Mouse (Mus musculus): Measurements from ENCODE around the gene Gnai2.

The Gnai2 gene

DNA sequence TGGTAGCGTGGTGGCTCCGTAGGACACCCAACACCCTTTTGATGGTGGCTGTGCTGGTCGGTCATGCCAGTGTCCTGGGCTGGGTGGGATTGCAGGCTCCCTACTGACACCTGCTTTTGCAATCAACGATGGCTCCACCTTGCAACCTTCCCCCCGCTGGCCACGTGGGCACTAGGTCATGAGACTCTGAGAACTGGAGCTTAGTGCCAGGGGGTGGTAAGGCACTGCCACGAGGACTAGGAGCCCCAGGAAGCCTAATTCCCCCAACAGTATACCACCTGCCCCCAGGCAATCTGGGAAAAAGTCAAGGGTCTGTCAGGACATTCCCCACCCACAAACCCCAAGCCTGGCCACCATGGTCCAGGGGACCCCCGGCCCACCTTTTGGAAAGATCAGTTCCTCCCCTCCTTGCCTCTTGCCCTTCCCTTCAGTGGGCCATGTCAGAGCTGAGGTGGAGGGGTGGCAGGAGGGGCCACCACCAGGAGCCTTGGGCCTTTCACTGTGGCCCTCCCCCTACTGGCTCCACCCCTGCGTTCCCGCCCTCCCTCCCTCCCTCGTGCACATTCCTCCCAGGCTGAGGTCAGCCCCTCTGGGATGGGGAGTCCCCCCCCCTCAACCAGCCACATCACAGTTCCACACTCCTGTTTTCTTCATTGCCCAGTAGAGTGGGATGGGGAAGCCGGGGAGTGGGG, 26.3 kb downstream of the Gnai2 start, which contains the start of gene Sema3b:
TSS of gene Sema3b (minus strand) at position 489 of the 692 bp plus-strand sequence.
- no peak for DNase-seq (ENCODE audit: low spot score)

DNA sequence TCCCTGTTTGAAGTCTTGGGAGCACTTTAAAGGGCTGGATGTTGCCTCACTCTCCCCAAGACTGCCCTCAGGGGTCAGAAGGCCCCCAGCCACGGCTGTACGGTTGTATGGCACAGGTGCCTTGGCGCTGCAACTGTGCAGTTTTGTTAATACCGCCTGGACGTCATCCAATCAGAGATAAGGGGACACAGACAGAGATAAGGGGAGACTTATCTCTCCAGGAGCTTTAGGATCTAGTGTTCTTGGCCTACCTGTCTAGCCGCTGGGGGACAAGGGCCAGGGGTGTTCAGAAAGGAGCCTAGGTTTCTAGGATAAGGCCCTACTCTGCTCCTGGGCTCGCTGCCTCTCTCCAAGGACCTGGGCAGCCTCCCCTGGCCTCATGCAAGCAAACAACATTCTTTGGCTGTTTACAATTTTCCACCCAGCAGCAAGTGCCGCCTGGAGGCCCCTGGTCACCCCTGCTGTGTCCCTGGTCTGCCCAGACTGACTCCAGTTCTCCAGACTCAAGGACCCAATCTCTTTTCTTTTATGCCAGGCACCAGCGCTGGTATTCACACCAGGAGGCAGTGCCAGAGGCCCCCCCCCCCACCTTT, 27.4 kb downstream of the Gnai2 start:
- DNase-seq (ENCODE audit: low spot score), result no peak

DNA sequence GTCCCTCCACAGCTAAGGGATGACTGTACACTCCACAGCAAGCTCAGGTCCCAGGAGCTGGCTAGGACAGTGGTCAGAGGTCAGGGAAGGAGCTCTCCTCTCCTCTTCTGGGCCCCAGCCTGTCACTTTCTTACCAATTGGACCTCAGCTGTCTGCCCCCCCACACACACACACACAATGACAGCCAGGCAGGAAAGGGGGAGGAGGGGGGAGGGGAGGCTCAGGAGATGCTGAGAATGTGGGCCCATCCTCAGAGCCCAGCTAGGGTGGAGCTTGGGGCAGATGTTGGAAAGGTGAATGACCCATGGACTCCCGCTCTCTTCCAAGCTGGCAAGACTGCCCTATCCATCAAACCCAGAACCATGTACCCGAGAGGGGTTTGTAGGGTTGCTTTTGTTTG, 28.1 kb downstream of the Gnai2 start:
- DNase-seq (ENCODE audit: low spot score), result no peak

DNA sequence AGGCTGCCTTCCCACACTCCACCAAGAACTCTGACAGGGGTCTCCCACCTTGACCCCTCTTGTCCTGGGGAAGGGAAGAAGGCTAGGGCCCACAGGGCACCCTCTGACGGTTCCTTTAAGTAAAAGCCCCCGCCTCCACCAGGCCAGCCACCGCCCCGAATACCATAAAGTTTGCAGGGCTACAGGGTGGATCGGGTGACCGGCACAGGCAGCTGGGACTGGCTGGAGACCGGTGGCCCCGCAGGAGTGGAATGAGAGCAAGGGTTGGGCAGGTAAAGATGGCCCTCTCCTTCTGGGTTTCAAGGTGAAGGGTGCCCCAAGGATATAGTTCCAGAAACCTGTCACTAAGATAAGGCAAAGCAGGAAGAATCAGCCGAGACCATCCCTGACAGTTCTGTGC, 28.6 kb downstream of the Gnai2 start:
- no peak for DNase-seq (ENCODE audit: low spot score)

DNA sequence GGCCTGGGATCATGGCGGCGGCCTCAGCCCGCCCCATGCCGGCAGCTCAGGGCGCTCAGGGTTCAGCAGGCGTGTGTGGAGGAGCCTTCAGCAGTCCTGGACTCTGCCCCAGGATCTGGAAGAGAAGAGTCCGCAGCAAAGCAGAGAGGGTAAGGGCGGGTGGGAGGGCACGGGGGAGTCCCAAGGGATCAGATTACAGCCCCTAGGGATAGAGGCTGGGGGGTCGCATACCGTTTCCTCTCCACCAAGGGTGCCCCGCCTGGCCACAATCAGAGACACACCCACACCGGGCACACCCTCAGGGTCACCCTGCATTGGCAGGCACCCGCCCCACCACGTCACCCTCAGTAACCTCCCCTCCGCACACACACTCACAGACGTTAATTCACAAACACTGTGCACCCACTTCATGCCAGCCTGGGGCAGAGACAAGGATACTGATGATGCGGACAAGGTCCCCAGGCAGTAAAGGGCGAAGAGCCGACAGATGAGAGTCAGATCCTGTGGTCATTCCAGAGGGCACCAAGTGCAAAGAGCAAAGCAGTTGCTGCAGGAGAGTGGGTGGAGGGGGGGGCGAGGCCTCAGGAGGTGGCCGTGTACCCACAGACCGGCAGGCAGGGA, 30.0 kb downstream of the Gnai2 start:
- DNase-seq (ENCODE audit: low spot score), result peak; percentile 64

DNA sequence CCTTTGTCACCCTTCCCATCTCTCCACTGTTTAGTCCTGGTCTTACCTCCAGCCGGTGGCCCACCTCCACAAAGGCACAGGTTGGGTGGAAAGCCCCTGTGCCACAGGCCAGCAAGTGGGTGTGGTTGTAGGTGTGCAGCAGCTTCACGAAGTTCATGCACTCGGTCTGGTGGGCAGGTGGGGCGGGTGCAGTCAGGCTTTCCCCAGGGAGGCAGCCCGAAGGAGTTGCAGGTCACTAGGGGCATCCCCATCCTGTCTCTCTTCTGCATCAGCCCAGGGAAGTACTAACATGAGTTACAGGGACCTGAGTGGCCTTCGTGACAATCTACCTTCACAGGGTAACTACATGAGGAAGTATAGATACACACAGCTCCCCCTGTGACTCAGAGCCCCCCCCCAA, 31.9 kb downstream of the Gnai2 start:
- no peak for DNase-seq (ENCODE audit: low spot score)

DNA sequence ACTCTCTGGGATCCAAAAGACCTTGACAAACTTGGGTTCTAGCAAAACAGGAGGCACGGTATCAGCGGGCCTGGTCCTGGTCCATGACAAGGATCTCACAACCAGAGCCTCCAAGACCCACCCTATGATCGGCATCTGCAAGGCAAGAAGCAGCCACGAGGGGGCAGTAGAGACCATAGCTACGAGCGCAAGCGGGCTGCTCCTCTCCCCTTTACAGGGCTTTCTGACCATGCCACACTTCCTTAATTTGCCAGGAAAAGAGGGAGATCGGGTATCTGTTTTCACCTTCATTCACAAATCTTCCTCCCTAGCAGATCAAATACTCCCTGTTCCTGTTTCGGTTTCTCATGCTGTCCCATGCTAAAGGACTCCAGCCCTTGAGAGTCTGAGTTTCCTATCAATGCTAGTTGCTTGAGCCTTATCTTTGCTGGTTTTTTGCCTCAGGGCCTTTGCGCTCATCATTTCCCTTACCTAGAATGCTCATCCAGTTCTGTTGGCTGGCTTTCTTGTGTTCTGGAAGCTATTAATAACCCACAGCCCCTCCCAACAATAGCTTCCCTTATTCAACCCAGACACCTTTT, 33.0 kb downstream of the Gnai2 start:
- peak; percentile 89 for DNase-seq (ENCODE audit: low spot score)

DNA sequence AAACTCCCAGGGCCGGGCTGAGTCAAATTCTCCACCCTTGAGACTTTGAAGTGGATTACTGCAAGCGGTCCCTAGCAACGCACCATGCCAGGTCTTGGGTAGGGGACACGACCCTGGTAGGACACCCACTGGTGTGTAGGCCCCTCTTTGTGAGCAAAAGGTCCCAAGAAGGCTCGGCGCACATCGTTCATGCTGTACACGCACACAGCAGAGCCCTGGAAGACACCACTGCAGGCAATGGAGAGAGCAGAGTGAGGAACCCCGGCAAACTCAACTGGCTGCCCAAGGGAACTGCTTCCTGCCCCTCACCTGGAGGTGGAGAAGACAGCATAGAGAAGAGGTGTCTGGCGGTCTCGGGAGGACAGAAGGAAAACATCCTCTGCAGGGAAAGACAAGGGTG, 33.9 kb downstream of the Gnai2 start:
- no peak for DNase-seq (ENCODE audit: low spot score)

DNA sequence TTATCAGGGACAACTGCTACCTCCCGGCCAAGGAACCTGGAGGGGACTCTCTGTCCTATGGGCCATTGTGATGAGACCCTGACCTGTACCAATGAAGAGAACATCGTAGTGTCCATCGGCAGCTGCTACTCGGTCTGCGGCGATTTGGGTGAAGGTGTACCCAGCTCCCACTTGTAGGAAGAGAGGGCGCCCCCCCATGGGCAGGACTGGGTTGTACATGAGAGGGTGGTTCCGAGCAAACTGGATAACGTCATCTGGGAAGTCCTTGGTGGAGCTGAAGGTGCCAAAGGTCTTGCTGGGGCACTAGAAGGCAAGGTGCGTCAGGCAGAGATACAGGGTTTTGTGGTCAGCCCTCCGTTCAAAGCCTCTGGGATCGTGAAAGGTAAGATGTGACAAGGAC, 34.4 kb downstream of the Gnai2 start:
- no peak for DNase-seq (ENCODE audit: low spot score)

DNA sequence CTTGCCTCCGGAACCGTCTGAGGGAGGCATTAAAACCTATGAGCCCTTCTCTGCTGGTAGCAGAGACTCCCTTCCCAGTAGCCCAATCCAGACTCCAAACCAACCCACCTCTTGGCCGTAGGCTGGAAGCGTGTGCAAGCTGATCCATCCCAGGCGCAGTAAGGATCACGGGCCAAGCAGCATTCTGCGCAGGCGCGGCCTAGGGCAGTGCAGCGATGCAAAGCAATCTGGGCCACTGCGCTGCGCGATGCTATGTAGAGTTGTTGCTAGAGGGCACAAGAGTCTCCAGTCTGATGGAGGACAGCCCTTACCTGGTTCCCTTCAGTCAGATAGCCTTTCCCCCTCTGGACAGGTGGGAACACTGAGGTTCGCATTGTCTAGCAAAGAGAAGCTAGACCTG, 35.3 kb downstream of the Gnai2 start:
- no peak for DNase-seq (ENCODE audit: low spot score)

DNA sequence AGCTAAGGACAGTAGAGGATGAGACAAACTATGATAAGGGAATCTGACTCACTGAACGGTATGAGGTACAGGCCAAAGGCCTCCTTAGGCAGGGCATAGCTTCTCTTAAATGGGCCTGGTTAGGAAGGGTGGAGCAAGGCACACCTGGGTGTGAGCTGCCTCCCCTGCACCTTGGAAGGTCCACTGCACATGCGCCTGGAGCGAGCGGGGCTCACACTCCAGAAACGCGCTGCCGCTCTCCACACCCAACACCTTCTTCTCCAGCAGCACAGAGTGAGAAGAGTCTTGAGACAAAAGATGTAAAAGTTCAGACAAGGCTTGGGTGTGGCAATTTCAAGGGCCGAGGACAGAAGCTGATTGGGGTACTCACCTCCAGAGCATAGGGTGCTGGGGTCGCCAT, 35.7 kb downstream of the Gnai2 start:
- DNase-seq (ENCODE audit: low spot score), result no peak

DNA sequence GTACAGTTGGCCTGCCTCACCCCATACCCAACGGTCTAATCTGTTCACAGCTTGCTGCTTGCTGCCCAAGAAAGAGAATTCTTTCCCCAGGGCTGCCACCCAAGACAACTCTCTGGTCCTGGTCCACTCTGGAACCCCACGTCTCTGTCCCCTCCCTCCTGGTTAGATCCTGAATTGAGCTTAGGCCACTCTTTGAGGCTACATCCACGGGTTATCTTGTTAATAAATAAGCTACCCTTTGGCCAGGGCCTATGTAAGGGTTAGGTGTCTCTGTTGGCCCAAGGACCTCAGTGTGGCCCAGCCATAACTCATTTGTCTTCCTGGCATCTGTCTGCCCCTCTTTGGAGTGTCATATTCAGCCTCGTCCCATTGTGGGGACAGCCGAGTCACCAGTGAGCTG, 36.8 kb downstream of the Gnai2 start:
- no peak for DNase-seq (ENCODE audit: low spot score)

DNA sequence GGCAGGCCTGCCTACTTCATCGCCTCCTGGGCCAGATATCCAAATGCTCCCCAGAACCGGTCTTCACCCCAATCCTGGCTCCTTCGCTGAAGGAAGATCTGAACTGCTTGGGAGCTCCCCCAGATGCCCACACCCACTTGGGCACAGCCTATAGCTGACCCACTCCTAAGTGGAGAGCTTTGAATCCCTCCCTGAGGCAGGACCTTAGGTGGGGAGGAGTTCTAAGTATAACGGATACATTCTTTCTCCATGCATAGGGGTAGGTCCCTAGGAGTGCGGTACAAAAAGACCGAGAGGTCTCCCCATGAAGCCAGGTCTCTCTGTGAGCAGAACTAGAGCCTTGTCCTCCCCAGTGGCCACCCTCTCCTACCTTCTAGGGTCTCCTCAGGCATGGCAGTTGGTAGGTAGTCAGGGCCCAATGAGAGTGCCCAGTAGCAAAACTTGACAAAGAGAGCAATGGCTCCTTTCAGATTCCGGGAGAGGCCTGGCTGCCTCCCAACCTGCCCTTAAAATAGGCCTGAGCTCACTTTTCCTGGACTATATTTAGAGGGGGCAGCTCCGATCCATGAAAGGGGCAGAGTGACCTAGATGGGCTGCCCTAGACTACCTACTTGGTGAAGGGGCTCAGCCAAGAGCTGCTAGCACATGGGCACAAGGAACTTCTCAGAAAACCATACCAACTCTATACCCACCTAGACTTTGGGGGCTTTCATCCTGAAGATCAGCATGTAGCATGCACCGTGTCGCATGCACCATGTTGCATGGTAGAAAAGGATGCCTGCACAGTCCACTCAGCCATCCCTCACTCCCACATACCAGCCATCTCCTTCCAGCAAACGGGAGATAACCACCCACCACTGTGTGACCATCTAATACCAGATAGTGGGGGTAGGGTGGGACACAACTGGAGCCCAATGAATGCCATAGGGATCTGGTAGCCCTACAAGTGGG, 38.3 kb downstream of the Gnai2 start:
- DNase-seq (ENCODE audit: low spot score), result no peak

DNA sequence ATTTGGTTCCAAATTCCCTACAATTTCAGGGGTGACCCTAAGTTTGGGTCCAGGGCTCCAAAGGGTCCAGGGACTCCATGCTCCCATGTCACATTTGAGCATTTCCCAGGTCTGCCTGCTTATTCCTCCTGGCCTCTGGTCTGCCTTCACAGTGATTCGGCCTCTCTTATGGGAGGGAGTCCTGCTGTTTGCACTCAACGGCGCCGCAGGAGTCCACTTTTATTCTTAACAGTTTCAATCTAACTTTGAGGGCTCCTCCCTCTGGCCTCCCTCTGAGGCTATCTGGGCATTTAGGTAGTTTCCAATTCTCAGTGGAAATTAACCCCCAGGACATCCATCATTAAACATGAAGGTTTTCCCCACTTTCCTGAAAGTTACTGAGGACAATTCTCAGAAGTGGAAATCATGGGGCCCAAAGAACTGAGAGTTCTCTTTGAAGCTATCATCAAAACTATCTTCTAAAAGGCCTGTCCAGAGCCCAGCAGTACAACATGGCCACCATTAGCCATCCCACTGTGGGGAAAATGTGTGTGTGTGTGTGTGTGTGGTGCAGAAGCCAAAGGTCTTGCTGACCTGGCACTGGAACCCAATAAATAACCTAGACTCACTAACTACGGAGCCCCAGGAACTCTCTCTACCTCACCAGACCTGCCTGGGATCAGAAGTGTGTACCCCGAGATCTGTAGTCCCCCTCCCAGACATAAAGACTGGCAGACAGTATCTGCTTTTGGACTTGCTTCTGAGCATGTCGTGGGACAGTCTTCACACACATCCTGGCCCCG, 40.7 kb downstream of the Gnai2 start:
- no peak for DNase-seq (ENCODE audit: low spot score)

DNA sequence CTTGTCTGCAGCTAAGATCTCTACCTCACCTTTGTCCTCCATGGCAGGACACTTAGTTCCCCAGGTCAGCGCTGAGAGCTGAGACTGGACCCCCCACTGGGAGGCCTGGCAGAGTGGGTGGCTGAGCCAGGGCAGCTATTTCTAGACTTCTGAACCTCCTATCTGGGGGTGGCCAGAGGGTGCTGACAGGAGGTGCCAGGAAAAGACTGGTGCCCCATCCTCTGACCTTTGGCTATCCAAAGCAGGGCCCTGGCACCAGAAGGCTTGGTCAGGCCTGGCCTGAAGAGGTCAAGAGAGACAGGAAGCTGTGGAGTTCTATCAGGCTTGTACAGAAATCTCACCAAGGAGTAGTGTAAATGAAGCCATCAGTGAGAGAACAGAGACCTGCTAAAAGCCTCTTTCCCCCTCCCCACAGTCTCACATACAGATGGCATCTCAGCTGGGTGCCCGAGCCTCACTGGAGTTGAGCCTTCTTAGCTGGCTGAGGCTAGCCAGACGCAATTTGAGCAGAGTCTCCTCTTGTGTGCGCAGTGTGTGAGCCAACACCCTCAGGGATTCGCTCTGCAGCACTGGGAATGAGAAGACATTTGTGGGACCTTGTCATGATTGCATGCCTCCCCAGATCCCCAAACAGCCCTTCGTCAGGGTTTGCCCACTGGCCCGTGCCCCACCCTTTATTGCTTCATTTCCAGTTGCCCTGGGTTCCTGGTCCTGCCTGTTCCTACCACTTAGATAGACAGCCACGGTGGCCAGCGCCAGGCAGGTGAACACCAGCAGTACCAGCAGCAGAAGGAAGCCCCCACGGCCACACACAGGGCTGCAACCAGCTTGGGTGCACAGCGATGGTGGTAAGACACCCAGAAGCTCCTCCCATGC, 41.8 kb downstream of the Gnai2 start:
- no peak for DNase-seq (ENCODE audit: low spot score)

DNA sequence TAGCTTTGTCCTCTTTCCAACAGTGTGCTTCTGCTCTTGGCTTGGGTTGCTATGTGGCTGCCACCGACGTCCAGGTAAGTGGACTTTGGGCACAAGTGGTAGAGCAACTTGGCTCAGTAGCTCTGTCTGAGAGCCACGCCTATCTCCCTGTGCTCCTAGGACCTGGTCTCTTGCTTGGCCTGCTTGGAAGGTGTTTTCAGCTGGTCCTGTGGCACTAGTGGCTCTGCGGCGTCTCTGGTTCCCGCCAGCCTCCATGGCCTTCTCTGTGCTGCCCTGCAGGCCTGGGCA, 44.5 kb downstream of the Gnai2 start:
- DNase-seq (ENCODE audit: low spot score), result no peak

DNA sequence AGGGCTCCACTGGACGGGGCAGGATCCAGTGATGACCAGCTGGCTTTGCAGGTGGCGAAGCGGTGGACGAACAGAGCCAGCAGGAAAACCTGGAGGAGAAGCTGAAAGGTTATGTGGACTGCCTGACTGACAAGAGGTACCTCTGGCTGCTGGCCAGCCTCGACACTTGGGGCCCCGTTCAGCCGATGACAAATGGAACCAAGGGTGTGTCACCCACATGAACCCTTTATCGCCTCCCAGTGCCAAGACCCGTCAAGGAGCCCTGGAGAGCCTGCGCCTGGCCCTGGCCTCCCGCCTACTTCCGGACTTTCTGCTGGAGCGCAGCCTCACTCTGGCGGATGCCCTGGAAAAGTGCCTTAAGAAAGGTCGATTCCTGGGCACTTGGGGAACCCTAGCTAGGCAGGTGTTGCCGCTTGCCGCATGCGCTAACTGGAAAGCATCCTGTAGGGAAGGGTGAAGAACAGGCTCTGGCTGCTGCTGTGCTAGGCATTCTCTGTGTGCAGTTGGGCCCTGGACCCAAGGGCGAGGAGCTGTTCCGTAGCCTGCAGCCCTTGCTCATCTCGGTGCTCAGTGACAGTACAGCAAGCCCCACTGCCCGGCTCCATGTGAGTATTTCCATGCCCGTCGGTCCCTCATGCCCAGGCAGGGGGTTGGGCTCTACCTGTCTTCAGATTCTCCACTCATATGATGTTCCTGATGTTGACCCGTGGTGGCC, 45.0 kb downstream of the Gnai2 start:
- DNase-seq (ENCODE audit: low spot score), result no peak

DNA sequence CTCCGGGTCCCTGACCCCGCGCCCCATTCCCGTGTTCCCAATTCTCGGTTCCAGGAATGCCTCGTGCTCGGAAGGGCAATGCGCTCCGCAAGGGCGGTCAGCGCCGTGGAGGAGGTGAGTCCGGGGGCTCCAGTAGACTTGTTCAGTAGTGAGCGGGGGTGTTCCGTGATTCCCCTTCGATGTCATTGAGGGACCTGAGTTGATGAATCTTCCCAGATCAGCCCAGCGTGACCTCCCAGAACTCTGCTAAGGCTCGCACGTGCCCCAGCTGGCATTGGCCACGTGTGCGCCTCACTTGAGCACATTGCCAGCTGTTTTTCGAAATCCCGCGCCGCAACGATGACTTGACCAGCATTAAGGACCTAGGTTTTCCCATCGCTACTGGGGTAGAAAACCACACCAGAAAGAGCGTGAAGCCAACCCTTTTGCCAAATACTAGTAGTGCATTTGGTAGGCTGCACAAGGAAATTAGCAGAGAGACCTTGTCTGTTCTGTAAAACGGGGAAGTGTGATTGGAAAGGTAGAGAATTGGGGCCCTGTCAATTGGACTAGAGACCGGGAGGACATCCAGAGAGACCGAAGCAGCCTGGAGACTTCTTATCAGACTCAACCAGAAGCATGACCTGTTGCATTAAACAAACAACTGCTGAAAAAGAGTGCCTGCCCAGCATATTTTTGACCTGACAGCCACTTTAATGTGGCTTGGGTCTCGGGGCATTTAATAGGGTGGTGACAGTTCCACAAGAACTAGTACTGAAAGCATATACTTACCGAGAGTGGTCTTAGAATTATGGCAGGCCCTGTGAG, 47.1 kb downstream of the Gnai2 start:
- DNase-seq (ENCODE audit: low spot score), result no peak

Measured in ovary, postnatal 36 days (tissue).